Mouse (Mus musculus) macrophage (primary cell): ENCODE data around the gene Arcn1. TPM values are rescaled to one million over a fixed set of nuclear protein-coding genes. Genes with fewer than 3 reads are reported as not detected.

Experiments
- H3K27ac ChIP-seq: fragments of 350-480 bp; formaldehyde crosslinking; 2 replicates; pipeline ENCODE4 v1.9.0; 2021
- H3K36me3 ChIP-seq: fragments of 350-480 bp; formaldehyde crosslinking; 2 replicates; pipeline ENCODE4 v1.9.0; 2021; ENCODE audit errors: inconsistent target
- H3K4me3 ChIP-seq: fragments of 350-480 bp; formaldehyde crosslinking; 2 replicates; pipeline ENCODE4 v1.9.0; 2021; ENCODE audit errors: inconsistent target
- H3K79me2 ChIP-seq: fragments of 350-480 bp; formaldehyde crosslinking; 2 replicates; pipeline ENCODE4 v1.9.0; 2021; ENCODE audit errors: inconsistent target
- WGBS: methylation state at CpG from one replicate; pipeline ENCODE4 v1.1.7; 2026; ENCODE audit warnings: inconsistent platforms; ENCODE audit not compliant: missing documents; 5-methylcytosine and 5-hydroxymethylcytosine counted together
- polyA plus RNA-seq: library from polyadenylated mRNA; stranded (reverse); fragments of 250-400 nt; gene quantifications from 3 replicates; pipeline ENCODE4 v1.2.4, GENCODE M21; 2018; ENCODE audit warnings: inconsistent platforms

Gene Arcn1
- polyA plus RNA-seq, 1 experiment from 2014 or later, result 187 TPM

- no peak overlapping the region for H3K4me3 ChIP-seq
- WGBS, result 89% methylated on average over 5 of the region's 5 CpGs
- H3K36me3 ChIP-seq, result no peaks in the 10 kb centered on the region
- no peaks in the 10 kb centered on the region for H3K79me2 ChIP-seq
- no peak overlapping the region for H3K27ac ChIP-seq
Observed at GRCm38 (mm10) chr9:44699730-44700129, 67.9 kb downstream of the Arcn1 start.

DNA sequence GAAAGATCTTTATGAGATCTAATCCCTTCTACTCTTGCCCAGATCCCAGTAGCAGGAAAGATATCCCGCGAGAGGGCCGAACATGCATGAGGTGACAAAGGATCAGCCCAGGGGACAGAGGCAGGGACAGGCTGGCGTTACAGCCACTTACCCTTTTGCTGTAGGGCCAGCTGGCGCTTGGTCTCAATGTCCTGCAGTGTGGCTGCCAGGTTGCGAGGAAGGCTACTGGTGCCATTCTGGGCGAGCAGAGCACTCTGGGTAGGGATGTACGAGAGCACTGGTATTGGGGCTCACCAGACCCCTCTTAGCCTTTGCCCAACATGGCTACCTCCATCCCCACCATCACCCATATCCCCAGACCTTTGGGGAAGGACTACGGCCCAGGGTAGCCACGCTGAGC, 68.4 kb downstream of the Arcn1 start:
- H3K4me3 ChIP-seq, result no peak overlapping the region
- no peak overlapping the region for H3K27ac ChIP-seq
- WGBS, result 93% methylated on average over 10 of the region's 10 CpGs
- no peaks in the 10 kb centered on the region for H3K79me2 ChIP-seq
- no peaks in the 10 kb centered on the region for H3K36me3 ChIP-seq

GRCm38 (mm10) chr9:44697866-44698265, 69.8 kb downstream of the Arcn1 start:
- Histone ChIP-seq H3K4me3 (no peak overlapping the region), H3K79me2 (no peaks in the 10 kb centered on the region), H3K27ac (no peak overlapping the region), H3K36me3 (no peaks in the 10 kb centered on the region)
- 93% methylated on average over 16 of the region's 16 CpGs for WGBS

DNA sequence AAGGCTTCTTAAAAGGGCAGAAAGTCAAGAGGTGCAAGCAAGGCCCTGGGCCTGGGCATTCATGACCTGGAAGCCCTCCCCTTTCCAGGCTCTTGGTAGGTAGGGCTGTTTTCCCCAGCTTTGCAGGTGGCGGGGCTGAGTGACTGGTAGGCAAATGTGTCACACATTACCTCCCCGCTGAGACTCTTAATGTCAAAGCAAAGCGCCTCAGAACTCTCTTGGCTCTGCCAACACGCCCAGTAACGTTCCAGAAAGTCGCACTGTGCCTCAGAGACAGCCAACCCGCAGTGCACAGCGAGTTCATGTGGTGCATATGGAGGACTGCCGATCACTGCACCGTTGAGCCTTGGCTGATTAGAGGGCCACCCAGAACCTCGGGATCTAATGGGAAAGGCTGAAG, 74.6 kb downstream of the Arcn1 start:
- Histone ChIP-seq H3K79me2 (no peaks in the 10 kb centered on the region), H3K27ac (no peak overlapping the region), H3K4me3 (no peak overlapping the region), H3K36me3 (no peaks in the 10 kb centered on the region)
- WGBS, result 94% methylated on average over 9 of the region's 11 CpGs

DNA sequence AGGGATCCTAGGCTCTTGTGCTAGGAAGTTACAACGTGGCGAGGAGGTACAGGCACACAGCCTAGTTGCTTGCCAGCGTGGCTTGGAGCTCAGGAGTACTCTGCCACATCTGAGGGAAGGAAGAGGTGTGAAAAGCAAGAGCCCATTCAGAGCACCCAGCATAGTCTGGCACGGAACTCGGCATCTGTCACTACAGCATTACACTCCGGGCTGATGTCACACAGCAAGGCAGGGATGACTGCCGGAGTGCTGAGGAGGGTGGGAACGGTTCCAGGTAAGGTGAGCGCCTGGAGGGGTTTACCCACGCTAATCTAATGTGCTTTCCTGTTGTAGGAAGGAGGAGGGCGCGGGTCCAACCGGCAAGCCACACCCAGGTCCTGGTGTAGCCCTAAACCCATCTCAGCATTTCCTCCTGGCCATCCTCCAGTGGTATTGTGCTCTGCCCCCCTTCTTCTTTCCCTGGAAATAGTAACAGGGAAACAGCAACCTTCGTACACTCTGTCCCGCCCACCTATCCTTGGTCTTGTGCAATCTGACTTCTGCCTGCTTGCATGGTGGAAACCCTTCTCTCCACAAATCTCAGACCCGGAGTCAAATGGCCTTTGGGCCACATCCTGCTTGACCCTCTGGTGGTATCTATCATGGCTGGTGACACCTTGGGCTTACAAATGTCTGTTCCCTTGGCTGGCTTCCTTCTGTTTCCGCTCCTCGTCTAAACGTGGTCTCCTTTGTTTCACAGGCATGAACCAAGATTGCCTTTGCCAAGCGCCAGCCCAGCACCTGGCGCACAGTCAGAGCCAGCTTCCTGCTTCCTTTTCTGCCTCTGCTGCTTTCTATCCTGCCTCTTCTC, 75.7 kb downstream of the Arcn1 start:
- Histone ChIP-seq H3K27ac (no peak overlapping the region), H3K79me2 (no peaks in the 10 kb centered on the region), H3K4me3 (no peak overlapping the region), H3K36me3 (no peaks in the 10 kb centered on the region)
- WGBS, result 46% methylated on average over 21 of the region's 21 CpGs

Other genes starting within 250 kb of the Arcn1 start
- 0.09 TPM in 1 of 3 replicates, not detected in the others for gene Cxcr5, start 206.0 kb downstream of the Arcn1 start, polyA plus RNA-seq
- gene Ddx6, start 163.0 kb downstream of the Arcn1 start, polyA plus RNA-seq, result 72.2 to 89.3 TPM (median 77.9 TPM) in 3 replicates
- not detected in 3 replicates for gene Treh, start 94.6 kb downstream of the Arcn1 start, polyA plus RNA-seq
- gene Phldb1, start 32.6 kb downstream of the Arcn1 start, polyA plus RNA-seq, result 2.4 to 6.4 TPM (median 2.6 TPM) in 3 replicates
- 21.5 to 65.7 TPM (median 33.6 TPM) in 3 replicates for gene Ift46, start 63 bp upstream of the Arcn1 start, polyA plus RNA-seq
- 0.19 to 1.1 TPM (median 0.42 TPM) in 3 replicates for gene Tmem25, start 31.5 kb upstream of the Arcn1 start, polyA plus RNA-seq
- gene Ttc36, start 35.2 kb upstream of the Arcn1 start, polyA plus RNA-seq, result not detected in 3 replicates
- gene Kmt2a, start 113.5 kb upstream of the Arcn1 start, polyA plus RNA-seq, result 8.0 to 17.8 TPM (median 11.8 TPM) in 3 replicates
- 222 to 622 TPM (median 524 TPM) in 3 replicates for gene Atp5l, start 152.9 kb upstream of the Arcn1 start, polyA plus RNA-seq
- gene Ube4a, start 197.8 kb upstream of the Arcn1 start, polyA plus RNA-seq, result 25.0 to 37.7 TPM (median 29.2 TPM) in 3 replicates
- 0.14 TPM in 1 of 3 replicates, not detected in the others for gene Cd3g, start 212.6 kb upstream of the Arcn1 start, polyA plus RNA-seq
- 0.20 TPM in 1 of 3 replicates, not detected in the others for gene Cd3d, start 213.9 kb upstream of the Arcn1 start, polyA plus RNA-seq
- gene Cd3e, start 241.8 kb upstream of the Arcn1 start, polyA plus RNA-seq, result 0.25 TPM in 1 of 3 replicates, not detected in the others